Mouse (Mus musculus) spleen, postnatal 10 days (tissue): ENCODE data around the gene Ubqln4.

Experiments
- DNase-seq, 2 experiments: peaks; one replicate each; pipeline ENCODE4 v3.0.0; 2021 to 2022; ENCODE audit warnings: low spot score in 2 of 2

The Ubqln4 gene

DNA sequence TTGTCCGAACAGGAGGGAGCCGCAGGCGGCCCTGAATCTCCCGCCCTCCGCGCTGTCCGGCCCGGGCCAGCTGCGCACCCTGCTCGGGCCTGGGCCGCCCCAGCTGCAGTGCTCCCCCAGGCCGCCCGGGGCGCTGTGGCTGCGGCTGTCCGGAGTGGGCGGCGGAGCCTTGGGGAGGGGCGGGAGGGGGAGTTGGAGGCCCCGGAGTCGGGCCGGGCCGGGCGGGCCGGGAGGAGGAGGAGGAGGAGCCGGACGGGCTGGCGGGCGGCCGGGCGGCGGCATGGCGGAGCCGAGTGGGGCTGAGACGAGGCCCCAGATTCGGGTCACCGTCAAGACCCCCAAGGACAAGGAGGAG lies at the start of gene Ubqln4:
Gene Ubqln4 (plus strand): TSS at position 234 of the 355 bp plus-strand sequence.
- peak; percentile 91 to 97 for DNase-seq

DNA sequence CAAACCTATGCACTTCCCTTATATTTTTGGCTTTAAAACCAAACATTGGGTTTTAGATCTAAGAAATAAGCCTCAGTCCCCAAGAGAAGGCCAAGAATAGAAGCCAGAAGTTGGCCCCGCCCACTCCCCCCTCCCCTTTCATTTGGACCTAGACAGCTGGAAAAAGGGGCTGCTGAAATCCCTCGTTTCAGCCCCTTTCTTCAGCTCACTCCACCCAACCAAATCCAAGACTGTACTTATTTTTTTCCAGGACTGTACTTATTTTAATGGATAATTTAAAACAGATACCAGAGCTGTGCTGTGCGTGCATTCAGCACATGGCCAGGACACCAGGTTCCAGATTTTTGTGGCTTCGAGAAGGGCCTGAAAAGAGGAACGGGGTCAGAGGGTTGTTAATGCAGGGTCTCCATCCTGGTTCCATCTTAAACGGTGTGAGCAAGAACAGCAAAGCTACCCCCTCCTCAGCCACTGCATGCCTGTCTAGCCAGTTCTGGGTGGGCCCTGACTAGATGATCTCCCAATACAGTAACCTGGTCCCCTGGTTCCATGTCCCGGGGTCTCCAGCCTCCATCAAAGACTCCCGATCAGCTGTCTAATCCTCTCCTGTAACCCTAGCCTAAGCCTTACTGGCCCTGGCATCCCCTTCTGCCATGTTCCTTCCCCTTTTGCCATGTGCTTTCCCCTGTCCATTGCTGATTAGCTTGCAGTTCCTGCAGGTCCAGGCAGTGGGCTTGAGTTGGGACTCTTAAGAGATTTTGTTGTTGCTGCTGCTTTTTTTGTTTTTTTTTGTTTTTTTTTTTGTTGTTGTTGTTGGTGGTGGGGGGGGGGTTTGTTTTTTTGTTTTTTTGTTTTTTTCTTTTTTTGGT lies 49.4 kb upstream of the Ubqln4 start:
- no peak for DNase-seq

DNA sequence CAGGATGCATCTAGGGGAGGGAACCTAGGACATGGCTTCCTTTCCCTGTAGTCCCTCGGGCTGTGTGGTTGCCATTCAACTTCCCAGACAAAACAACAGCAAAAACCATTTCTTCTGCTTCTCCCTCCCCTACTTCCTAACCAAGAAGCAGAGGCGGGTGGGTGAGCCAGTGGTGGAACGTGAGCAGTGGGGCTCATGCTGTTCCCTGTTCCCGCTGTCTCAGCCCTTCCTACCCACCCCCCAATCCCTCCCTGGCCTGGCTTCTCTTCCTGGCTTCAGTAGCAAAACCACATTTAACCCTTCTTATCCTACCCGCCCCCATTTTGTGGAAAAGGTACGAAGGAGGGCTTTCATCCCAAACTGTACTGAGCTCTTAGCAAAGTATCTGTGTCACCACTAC lies 48.5 kb upstream of the Ubqln4 start:
- DNase-seq: no peak

DNA sequence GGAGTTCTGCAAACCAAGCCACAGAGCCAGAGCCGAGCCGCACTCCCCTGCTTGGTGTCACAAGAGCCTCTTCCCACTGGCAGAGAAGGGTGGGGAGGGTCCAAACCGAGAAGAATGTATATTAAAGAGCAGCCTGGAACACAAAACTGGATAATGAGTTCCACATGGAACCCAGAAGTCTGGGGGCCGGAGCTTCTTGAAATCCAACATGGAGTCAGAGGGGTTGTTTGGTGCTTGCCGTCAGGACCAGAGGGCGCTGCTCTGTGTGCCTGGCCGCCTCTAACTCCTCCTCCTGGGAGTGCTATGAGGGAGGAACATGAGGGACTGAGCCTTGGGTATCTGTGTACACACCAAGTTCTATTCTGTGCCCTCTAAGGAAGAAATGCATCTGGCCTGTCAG lies 47.8 kb upstream of the Ubqln4 start:
- no peak for DNase-seq

DNA sequence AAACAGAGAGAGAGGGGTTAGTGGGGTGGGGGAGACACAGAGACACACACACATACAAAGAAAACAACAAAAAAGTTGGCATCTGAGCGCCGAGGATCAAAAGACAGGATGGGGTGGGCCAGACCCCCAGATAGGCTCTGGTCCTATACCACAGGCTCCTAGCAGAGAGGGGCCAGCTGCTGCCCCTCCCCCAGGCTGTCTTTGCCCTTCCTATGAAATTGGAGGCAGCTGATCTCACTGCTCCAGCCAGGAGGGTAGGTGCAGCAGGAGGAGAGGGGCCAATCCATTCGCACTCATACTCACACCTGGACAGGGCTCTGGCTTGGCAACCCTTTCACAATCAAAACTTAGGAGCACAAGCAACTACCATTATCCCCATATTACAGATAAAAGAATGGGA lies 44.3 kb upstream of the Ubqln4 start:
- DNase-seq: no peak

DNA sequence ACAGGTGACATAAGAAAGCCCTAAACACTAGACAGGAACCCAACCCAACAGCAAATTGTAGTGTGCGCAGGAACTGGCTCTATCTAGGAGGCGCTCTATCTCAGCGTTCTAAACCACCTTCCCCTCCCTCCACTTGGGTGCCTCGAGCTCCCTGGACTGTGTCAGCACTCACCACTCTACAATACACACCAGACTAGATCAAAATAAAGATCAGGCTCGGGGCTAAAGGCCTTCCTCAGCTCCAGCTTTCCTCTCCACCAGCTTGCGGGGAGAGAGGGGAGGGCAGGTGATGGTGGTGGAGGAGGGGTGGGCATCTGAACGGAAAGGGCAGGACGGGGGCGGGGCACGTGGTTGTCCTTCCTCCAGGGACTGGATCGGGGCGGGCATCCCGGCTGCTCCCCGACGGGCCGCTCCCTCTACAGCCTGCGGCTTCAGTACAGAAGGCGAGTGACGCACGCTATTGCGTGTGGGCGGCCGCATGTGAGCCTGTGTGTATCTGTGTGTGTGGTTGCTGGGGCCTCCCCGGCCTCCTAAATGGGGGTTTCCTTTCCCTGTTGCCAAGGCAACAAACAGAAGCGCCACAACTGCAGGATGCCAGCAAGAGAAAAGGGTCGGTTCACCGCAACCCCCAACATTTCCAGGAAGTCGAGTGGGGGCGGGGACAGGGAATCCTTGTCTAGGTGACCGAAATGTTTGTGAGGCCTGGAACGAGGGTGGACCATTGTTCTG lies 43.7 kb upstream of the Ubqln4 start, which contains the start of gene Lmna:
Gene Lmna (minus strand): TSS at position 265 of the 729 bp plus-strand sequence.
- peak; percentile 61 to 86 for DNase-seq

DNA sequence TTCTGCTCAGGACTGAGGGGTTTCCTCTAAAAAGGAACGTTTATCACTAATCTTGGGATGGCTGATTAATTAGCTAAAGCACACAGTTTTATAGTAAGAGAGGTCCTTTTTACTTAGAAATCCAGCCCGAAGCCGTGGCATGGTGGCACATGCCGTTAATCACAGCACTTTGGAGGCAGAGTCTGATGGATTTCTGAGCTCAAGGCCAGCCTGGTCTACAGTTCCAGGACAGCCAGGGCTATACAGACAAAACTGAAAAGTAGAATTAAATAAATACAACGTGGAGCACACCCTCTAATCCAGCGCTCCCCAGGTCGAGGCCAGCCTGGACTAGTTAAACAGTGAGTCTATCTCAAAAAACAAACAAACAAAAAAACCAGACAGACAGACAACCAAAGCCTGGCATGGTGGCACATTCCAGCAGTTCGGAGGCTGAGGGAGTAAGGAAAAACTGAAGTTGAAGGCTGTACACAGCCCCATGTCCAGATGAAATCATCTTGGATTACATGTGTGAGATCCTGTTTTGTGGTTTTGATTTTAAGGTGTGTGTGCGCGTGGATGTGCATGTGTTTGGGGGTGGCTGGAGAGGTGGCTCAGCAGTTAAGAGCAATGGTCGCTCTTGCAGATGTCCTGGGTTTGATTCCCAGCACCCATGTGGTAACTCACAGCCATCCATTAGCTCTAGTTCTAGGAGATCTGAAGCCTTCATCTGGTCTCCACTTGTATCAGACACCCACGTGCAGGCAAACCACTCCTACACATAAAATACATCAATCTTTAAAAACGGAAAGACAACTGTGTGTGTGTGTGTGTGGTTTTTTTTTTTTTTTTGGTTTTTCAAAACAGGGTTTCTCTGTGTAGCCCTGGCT lies 42.9 kb upstream of the Ubqln4 start:
- DNase-seq: no peak

DNA sequence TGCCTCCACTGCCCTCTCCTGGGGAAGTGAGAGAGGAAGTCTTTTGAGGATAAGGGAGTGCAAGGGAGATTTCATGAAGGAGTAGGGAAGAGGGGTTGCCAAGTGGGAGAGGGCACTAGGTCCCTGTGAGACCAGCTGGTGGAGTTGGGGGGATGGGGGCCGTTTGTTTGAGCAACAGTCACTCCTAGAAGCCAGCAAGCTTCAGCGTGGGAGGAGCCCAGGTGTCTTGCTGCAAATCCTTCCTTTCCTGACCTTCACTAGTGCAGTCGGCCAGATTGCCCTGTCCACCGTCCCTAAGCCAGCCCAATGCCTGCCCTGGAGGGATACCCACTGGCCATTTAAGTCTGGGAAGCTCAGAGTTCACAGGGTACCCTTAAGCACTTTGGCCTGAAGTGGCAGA lies 42.0 kb upstream of the Ubqln4 start:
- no peak for DNase-seq

DNA sequence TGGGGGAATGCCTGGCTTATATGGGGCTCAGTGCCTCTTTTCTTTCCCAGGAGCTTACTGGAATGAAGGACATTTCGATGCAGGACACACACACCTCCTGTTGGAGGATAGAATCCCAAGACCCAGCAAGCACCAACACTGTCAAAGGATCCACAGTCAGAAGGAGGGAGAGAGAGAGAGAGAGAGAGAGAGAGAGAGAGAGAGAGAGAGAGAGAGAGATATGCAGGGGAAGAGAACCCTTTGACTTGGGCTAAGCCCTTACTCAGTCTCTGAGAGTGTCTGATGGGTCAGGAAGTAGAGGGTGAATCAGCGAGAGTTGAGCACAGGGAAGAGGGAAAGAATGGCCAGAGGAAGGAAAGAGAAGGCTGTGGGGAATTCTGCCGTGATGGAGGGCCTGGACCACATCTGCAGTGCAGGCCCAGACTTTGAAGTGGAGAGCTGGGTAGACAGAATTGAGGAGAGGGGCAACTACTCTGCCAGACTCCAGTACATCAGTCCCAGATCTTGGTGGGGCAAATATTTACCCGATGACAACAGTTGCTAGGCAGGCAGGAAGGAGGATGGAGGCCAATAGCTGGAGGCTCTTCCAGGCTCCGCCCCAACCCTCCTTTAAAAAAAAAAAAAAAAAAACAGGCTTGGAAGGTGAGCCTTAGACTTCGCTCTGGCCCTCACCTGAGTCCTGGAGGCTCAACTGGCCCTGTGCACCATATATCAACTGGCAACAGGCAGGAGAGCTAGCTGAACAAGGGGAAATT lies 41.2 kb upstream of the Ubqln4 start:
- no peak for DNase-seq

DNA sequence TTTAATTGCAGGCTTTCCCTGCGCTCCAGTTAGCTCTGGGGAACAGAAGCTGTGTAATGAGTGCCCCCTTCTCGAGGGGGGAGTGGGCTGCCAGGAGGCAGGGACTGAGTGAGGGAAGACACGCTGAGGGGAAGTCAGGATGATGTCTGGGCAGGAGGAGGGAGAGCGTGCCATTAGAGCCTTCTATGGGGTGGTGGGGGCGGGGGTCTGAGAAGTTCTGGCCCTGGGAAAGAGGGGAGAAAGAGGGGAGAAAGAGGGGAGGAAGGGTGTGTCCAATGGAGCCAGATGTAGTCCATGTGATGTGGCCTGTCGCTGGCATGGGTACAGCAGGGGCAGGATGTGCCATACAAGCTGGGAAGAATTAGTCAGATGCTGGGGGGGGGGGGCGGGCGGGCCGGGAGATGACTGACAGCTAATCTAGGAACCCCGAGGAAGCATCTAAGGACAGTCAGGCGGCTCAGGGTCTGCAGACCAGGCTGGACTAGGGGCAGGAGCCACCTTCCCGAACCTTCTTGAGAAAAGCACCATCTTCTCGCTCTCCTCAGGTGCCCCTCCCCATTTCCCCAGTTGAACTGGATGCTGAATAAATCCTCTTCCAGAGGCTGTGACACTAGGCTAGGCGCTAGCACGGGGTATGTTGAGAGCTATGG lies 40.5 kb upstream of the Ubqln4 start:
- DNase-seq: no peak

DNA sequence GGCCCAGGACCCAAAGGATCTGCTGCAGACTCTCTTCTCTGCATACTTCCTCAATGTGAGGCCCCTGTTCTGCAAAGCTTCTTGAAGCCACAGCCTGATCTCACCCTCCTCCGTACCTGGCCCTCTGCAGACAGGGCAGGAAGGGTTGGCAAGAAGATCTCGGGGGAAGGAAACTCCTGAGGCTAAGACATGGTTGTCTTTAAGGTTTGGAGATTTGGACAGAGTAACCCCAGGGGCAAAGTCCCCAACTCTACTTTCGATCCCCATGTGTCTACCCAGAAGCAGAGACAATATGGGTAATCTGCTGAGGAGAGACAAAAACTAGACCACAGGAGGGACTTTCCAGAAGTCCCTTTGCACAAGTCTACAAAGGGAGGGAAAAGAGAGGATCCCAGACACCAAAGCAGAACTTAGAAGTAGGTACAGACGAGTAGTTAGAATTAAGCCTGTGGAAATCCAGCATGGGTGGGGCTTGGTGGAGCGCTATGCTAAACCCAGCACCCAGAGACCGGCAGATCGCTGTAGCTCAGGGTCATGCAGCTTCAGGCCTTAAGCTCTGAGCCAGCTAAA lies 39.9 kb upstream of the Ubqln4 start:
- no peak for DNase-seq

DNA sequence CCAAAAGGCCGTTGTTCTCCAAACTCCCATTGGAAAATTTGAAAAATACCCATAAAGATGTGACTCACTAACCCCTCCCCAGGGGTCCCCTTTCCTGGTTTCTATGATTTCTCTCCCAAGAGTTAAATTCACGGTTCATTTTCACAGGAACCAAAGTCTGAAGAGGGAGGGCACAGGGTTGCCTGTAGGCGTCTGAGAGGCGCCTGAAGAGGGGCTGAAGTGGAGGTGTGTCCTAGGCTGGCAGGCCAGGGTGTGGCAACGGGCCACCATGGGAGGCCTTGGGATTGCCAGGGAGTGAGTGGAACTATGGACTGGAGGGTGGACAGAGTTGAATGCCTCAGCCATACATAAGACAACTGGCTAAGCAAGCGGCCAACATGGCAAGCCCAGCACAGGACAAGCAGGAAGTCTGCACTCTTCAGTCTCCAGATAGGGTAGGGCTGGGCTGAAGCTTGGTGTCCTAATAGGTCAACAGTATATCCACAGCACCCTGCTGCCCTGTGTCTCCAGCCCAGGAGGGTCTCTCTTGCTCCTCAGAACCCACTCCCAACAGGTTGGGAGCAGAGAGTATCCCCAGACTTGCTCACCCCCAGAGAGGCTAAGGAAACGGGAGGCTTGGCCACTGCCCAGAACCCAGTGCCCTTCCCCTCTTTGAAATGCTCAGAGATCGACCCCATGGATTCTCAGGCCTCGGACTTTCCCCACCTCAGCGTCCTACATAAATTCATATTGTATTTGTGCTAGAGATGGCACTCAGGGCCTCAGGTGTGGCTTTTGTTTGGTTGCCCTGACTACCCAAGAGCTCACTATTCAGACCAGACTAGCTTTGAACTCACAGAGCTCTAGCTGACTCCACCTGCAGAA lies 39.1 kb upstream of the Ubqln4 start:
- no peak for DNase-seq

DNA sequence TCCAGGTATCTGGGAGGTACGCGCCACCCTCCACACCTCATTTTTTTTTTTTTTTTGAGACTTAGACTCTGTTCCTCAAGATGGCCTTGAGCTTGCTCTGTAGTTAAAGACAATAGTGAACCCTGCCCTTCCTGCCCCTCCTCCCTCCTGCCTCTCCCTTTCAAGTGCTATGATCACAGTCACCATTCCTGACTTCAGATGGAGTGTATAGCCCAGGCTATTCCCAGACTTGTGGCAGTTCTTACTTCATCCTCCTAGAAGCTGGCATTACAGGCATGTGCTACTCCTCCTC lies 38.5 kb upstream of the Ubqln4 start:
- no peak for DNase-seq

DNA sequence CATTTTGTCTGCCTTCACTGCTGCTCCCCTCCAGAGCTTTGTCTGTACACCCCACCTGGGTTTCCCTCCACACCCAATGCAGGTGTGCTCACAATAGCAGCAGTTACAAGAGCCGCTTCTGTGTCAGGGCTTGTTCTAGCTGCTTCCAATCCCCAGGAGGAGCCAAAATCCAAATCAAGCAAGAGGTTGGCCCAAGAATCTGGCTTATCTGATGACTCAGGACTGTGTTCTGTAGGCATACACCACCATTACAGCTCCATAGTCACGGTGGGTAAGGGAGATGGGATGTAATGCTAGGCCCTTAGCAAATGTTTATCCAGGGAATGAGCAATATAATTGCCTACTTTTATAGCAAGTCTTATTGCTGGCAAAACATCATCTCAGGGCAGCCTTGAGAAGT lies 37.2 kb upstream of the Ubqln4 start:
- DNase-seq: no peak

DNA sequence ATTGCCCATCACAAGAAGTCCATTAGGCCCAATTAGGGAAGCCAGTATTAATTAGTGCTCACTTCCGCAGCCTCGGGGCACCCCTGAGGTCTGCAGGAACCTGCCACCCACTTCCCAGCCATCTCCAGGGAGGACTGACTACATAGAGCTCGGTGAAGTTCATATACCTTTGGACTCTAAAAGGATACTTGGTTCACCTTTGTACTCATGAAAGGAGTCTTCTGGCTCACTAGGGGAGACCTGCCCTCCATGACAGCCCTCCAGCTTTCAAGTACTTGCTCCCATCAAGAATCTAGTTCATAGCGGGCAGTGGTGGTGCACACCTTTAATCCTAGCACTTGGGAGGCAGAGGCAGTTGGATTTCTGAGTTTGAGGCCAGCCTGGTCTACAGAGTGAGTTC lies 35.1 kb upstream of the Ubqln4 start:
- no peak for DNase-seq

DNA sequence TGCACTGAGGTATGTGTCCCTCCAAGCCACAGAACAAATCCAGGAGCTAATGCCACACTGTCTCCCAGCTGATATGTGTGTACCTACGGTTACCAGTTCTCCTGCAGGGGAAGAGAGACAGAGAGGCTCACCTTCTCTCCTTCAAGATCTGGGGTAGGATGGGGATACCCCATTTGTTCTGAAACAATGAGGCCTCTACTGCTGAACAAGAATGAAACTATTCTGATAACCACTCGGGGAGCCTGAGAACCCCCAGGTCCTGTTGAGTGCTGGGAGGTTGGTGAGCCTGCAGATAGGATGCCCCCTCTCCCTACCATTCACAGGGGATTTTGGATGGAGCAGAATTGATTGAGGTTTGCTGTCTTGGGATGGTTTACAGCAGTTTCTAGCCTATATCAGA lies 33.5 kb upstream of the Ubqln4 start:
- DNase-seq: no peak

DNA sequence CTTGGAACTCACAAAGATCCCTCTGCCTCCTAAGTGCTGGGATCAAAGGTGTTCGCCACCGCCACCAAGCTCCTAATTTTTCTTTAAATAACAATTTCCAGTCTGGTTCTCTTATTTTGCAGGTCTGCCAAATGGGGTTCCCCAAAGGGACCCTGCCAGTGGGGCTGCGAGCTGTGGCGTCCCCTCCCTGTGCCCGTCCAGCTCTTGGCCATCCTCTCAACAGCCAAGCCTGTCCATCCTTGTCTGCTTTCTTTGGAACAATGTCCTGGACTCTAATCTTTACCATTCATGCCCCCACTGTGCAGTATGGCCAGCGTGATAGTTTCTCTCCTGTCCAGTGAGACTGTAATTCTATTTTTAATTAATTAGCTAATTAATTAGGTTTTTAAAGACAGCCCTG lies 32.4 kb upstream of the Ubqln4 start:
- DNase-seq: no peak

DNA sequence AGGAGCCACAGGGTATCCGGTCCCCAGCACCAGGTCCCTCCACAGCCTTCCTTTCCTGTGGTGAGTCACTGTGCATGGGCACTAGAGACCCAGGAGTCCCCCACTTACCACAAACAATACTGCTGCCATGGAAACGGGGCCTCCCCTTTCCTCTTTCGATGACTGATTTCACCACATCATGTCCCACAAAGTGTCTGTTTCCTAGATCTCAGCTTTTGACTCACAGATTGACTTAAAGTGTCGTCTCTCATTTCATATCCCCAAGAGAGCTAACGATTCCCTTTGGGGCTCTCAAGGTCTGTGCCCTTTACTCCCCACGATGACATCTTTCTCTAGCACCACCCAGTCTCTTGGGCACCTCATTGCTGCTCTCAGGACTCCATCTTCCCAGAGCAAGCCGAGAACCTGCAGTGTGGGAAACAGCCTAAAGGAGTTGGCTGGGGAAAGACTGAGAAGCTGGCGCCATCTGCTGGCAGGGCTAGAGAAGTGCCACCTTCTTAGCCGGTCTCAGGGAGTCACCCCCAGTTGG lies 31.7 kb upstream of the Ubqln4 start:
- peak; percentile 68 to 82 for DNase-seq

DNA sequence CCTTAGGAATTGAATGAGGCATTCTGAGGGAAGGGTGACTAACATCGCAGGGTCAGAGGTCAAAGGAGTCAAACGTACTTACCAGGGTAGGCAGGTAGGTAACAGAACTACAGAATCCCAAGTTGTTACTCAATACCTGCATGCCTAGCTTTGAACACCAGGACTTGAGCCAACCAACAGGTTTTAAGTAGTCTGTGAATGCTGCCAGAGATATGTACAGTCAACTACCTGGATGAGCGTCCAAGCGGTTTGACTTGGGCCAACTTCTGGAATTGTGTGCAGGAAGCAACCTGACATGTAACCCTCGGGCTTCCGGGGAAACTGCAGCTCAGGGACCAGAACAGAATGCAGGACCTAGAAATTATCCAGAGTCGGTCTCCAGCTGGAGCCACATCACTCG lies 30.5 kb upstream of the Ubqln4 start:
- no peak for DNase-seq

DNA sequence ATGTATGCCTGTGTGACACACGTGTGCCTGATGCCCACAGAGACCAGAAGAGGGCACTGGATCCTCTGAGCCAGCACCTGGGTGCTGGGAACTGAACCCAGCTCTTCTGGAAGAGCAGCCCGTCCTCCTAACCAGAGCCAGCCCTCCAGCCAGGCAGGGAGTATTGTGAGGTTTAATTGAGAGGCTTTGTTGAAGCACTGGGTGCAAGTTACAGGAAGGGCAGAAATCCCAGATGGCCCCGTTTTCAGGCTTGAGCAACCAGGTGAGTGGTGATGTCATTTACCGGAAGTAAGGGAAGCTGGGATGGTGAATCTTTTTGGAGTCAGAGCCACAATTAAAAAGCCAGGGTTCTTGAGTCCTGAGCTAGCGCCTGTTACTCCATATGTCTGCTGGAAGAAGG lies 28.5 kb upstream of the Ubqln4 start:
- DNase-seq: no peak
